Mouse (Mus musculus): ENCODE data around the gene Fbxw28.
"Not testable (repeated sequence)": the region's sequence is repeated elsewhere in the genome, so short reads cannot be mapped to it uniquely, and the experiment has no call there.

Fbxw28 gene

GRCm38 (mm10) chr9:109339559-109339958 lies at the start of gene Fbxw28:
Gene Fbxw28, minus strand, starts transcription at chr9:109339659.
- not testable (repeated sequence) for DNase-seq

GRCm38 (mm10) chr9:109287576-109287975 lies 51.9 kb downstream of the Fbxw28 start, which contains the start of gene Fbxw14:
Gene Fbxw14, minus strand, starts transcription at chr9:109287676.
- not testable (repeated sequence) for DNase-seq
